Mouse (Mus musculus) heart, embryonic 10.5 days (tissue): ENCODE measurements around the gene Gm49355. TPM values are rescaled to one million over a fixed set of nuclear protein-coding genes. Genes with fewer than 3 reads are reported as not detected.
A peak's percentile ranks its signal among the peaks of the same experiment; 100 is the strongest.

Experiments
- DNase-seq: peaks from one replicate; pipeline ENCODE4 v3.0.0-alpha.2; 2017; ENCODE audit warnings: low spot score
- H3K27ac ChIP-seq: fragments of 300-500 bp; sonication (generic); 2 replicates; pipeline ENCODE4 v1.5.1; 2016; ENCODE audit warnings: mild to moderate bottlenecking
- H3K27me3 ChIP-seq: fragments of 300-500 bp; sonication (generic); 2 replicates; pipeline ENCODE4 v1.6.1; 2016; ENCODE audit warnings: mild to moderate bottlenecking; ENCODE audit not compliant: poor library complexity, insufficient read depth, severe bottlenecking
- H3K36me3 ChIP-seq: fragments of 300-500 bp; sonication (generic); 2 replicates; pipeline ENCODE4 v1.6.1; 2016; ENCODE audit warnings: mild to moderate bottlenecking, moderate library complexity
- H3K4me1 ChIP-seq: fragments of 300-500 bp; sonication (generic); 2 replicates; pipeline ENCODE4 v1.6.1; 2016; ENCODE audit warnings: mild to moderate bottlenecking
- H3K4me3 ChIP-seq: fragments of 300-500 bp; sonication (generic); 2 replicates; pipeline ENCODE4 v1.5.1; 2016; ENCODE audit warnings: mild to moderate bottlenecking, moderate library complexity
- H3K9me3 ChIP-seq: fragments of 300-500 bp; sonication (generic); 2 replicates; pipeline ENCODE4 v1.6.1; 2016; ENCODE audit warnings: mild to moderate bottlenecking, moderate library complexity
- WGBS: fragments of 180-500 bp; shearing (Covaris S2); methylation state at CpG from one replicate; pipeline ENCODE4 v1.1.7; 2016; 5-methylcytosine and 5-hydroxymethylcytosine counted together
- polyA plus RNA-seq: library from polyadenylated mRNA; unstranded; fragments of >200 nt; fragmentation: Nextera tagmentation; extraction: Ambion mirVana; gene quantifications from 2 replicates; pipeline ENCODE4 v1.2.1, GENCODE M21; 2016

Gene Gm49355
- polyA plus RNA-seq, 1 experiment from 2014 or later = 0.14 TPM

DNA sequence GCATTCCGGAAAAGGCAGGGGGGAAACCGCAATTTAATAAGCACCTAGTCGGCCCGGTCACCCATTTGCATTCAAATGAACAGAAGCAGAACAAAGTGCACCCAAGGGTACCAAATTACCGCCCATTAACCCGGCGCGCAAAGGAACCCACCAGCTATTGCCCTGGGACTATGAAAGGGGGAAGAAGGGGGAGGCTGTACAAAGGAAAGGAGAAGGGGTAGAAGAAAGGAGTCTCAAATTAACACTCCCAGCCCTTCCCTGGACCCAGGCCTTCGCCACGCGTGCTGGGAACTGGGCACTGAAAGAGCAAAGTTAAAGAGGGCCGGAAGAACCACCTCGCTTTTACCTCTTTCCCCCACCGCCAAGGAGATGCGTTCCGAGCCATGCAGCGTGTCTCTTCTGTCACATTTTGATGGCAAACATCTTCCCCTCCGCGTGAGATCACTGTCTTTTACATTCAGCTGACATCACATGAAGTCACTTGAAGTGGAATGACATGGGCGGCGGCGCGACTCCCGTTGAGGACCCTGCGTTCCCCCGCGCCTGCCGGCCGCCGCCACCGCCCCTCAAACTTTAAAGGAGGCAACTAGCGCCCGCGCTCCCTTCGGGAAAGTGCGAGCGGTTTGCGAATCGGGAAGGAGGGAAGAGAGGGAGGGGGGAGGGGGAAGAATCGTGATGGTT is 61.6 kb downstream of the Gm49355 start:
- Histone ChIP-seq H3K36me3 (no peaks in the 10 kb centered on the region), H3K4me3 (peak overlapping the region; percentile 39), H3K27me3 (peaks cover 99% of the 10 kb centered on the region), H3K27ac (no peak overlapping the region), H3K4me1 (peaks cover 28% of the 10 kb centered on the region), H3K9me3 (no peaks in the 10 kb centered on the region)
- peak; percentile 63 for DNase-seq
- under 1% methylated on average over 40 of the region's 40 CpGs for WGBS

DNA sequence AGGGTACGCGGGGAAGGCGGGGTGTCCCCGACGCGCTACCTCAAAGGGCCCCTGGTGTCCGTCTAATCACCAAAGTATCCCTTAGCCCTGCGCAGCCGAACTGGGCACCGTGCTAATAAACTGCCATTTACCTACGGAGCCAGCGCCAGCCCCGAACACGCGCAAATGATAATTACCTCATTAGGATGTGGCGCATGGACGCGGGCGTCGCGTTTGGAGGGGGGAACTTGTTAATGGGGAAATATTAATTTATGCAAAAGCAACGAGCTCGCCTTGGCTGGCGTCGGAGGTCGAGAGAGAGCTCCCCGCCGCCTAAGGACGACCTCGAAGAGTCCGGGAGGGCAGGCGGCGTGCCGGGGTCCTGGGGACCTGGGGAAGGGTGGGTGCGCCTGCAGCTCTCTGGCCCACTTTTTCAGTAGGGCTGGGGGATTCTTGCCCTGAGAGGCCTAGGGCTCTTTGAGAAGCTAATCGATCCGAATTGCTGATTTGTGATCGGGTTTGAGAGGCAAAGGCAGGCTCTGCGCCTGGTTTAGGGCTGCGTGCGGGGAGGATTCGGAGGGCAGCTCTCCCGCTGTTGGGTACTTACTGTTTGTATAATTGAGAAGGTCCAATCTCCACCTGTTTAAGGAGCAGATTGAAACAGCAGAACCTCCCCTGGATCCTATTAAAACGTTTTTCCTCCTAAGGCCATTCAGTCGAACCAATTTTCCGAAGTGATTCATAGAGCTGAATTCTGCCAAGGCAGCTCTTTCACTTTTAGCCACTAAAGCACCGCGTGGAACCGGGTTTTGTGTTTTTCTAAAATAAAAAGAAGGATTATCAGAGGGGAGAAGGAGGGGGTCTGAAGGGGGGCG is 62.5 kb downstream of the Gm49355 start:
- H3K4me3 ChIP-seq = peak overlapping the region; percentile 39
- H3K4me1 ChIP-seq = peaks cover 23% of the 10 kb centered on the region
- peaks cover 99% of the 10 kb centered on the region for H3K27me3 ChIP-seq
- WGBS = under 1% methylated on average over 50 of the region's 50 CpGs
- no peak for DNase-seq
- no peak overlapping the region for H3K27ac ChIP-seq
- no peaks in the 10 kb centered on the region for H3K9me3 ChIP-seq
- no peaks in the 10 kb centered on the region for H3K36me3 ChIP-seq

DNA sequence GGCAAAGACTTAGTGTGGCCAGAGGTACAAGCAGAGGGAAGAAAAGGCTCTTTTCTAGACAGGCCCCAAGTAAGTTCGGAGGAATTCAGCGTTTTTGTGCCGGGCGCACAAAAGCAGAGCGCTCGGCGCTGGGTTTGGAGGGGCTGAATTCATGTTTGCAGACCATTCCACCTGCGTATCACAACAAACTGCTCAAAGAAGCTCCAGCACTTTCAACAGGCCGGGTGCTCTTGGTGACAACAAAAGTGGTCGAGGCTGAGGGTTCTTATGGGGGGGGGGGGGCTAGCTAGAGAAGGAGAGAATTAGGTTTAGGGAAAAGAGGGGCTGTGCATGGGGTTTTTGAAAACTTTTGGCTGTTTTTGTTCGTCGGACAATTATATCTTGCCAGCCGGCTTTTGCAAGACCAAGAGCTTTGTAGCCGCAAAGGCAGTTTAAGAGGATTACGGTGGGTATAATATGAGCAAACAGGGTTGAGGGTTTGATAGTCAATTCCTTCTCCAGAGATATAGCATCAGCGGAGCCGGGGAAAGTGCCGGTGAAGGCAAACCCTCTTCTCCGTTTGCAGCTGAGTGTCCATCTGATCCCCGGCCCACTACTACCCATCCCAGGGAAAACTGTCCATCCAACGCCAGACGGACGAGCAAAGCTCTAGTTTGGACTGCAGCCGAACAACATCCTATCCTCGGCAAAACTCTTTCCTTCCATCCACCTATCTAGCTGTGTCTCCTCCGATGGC is 63.3 kb downstream of the Gm49355 start:
- WGBS = 2% methylated on average over 26 of the region's 26 CpGs
- DNase-seq = no peak
- peaks cover 99% of the 10 kb centered on the region for H3K27me3 ChIP-seq
- no peaks in the 10 kb centered on the region for H3K9me3 ChIP-seq
- no peak overlapping the region for H3K27ac ChIP-seq
- H3K4me1 ChIP-seq = peaks cover 23% of the 10 kb centered on the region
- H3K36me3 ChIP-seq = no peaks in the 10 kb centered on the region
- H3K4me3 ChIP-seq = peak overlapping the region; percentile 39

DNA sequence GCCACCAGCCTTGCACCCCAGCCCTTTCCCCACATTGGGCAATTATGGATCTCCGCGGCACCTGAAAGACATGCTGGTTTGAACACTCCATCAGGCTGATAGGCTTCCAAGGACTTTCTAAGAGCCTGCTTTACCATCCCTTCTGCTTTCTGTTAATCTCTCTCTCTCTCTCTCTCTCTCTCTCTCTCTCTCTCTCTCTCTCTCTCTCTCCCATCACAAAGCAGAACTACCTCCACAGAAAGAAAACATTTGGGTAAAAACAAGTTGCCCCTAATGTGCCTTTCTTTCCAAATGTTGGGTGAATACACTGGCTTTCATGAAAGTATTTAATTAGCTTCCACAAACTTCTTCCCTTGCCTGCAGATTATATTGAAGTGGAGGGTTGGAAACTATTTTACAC is 64.3 kb downstream of the Gm49355 start, which contains the start of gene Fezf2:
Gene Fezf2, minus strand, starts transcription at position 101 of the 400 bp plus-strand sequence.
- Histone ChIP-seq H3K4me3 (peak within 1 kb of the TSS; percentile 39; the same call in 1 of the 2 replicates), H3K36me3 (no peaks in the 10 kb centered on the region)
- WGBS = 8% methylated on average over 2 of the region's 2 CpGs

DNA sequence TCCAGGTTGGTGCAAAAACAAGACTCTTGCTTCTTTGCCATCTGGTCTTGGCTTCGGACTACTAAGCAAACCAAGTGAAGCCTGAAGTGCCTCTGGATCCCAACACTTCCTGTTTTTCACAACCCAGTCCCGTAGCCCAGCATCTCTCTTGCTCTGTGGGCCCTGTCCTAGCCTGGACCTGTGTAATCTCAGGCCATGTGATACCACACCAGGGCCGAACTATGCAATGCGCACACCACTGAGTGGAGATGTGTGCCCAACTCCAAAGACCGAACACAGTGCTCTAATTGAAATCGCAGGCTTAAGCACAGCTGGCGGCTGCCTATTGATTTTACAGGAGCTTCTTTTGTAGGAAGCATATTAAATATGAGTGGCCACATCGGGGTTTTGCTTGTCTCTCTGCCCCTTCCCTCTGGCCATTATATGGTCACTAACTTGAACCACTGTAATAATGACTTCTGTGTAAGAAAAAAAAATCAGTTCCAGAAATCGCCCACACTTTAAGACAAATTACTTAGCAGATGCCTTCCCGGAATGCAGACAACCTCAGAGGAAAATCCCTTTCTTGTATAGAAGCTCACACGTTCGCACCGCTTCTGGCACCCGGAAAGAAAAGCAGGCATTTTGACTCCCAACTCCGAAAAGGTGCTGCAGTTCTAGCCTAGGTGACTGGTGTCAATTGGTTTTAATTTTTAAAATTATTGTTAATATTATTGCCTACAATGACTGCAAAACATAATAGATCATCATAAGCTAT is 65.7 kb downstream of the Gm49355 start:
- WGBS = 6% methylated on average over 15 of the region's 15 CpGs
- DNase-seq = no peak
- Histone ChIP-seq H3K36me3 (no peaks in the 10 kb centered on the region), H3K27ac (no peak overlapping the region), H3K4me1 (peaks cover 20% of the 10 kb centered on the region), H3K27me3 (peaks cover 100% of the 10 kb centered on the region), H3K4me3 (no peak overlapping the region), H3K9me3 (no peaks in the 10 kb centered on the region)

More for the DNA sequence above, 64.3 kb downstream of the Gm49355 start, which contains the start of gene Fezf2:
- Histone ChIP-seq H3K27me3 (peaks cover 100% of the 10 kb centered on the region), H3K9me3 (no peaks in the 10 kb centered on the region), H3K27ac (no peak within 1 kb of the TSS), H3K4me1 (peaks cover 23% of the 10 kb centered on the region)
- no peak for DNase-seq

DNA sequence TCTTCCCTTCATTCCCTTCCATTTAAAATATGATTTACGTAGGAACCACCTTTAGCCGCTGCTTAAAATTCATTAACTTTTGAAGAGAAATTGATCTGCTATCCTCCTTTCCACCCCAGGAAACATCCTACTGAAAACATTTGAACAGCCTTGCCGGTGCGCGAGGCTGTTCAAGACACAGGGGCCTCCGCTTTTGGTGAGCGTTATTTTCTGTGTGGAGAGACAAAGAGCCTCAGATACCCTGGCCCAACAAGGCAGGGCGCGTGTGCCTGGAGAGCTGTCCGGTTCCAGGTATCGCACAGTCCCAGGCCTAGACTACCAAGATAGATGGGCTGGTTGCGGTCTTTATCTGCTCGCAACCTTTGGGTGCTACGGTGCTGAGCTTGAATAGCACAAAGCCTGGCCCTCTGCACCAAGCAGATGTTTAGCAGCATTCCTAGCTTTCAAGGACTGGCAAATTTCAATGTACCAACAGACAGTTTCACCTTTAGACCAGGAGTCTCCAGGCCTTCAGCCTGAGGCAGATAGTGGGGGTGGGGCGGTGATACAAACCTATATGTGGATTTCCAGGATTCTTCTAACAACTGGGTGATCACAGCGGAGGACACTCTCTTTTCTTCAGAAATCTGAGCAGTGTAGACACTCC is 66.6 kb downstream of the Gm49355 start:
- H3K27me3 ChIP-seq = peaks cover 99% of the 10 kb centered on the region
- no peaks in the 10 kb centered on the region for H3K9me3 ChIP-seq
- H3K4me1 ChIP-seq = peaks cover 12% of the 10 kb centered on the region; the same call in 1 of the 2 replicates
- no peak overlapping the region for H3K27ac ChIP-seq
- no peak overlapping the region for H3K4me3 ChIP-seq
- 6% methylated on average over 16 of the region's 16 CpGs for WGBS
- no peak for DNase-seq
- no peaks in the 10 kb centered on the region for H3K36me3 ChIP-seq

Other genes starting within 250 kb of the Gm49355 start
- gene 3830406C13Rik, start 197 bp downstream of the Gm49355 start, polyA plus RNA-seq = 20.5 and 21.9 TPM in 2 replicates
- not detected in 2 replicates for gene Fezf2, start 64.2 kb downstream of the Gm49355 start, polyA plus RNA-seq